Mouse (Mus musculus) MEL (cell line): ENCODE measurements around the gene Ephb3. TPM values are rescaled to one million over a fixed set of nuclear protein-coding genes. Genes with fewer than 3 reads are reported as not detected.
A peak's percentile ranks its signal among the peaks of the same experiment; 100 is the strongest.

ENCODE experiments used
- DNase-seq: peaks from one replicate; pipeline ENCODE4 v3.0.0; 2011; ENCODE audit warnings: low read depth, low spot score
- H3K27ac ChIP-seq: 2 replicates; pipeline ENCODE4 v1.5.1; 2012; ENCODE audit warnings: low read depth, mild to moderate bottlenecking, control low read depth, low read length, moderate library complexity; ENCODE audit not compliant: control insufficient read depth
- H3K27me3 ChIP-seq, 2 experiments: fragments of 150-350 bp in 1 of 2; sonication (generic) in 1 of 2; 2 replicates each; pipeline ENCODE4 v1.6.1; 2012; ENCODE audit warnings: low read length in 2 of 2, mild to moderate bottlenecking in 2 of 2, improper control_type of control experiment in 1 of 2, moderate library complexity in 1 of 2; ENCODE audit not compliant: insufficient read depth in 2 of 2, control insufficient read depth in 1 of 2
- H3K36me3 ChIP-seq, 2 experiments: 2 replicates each; pipeline ENCODE4 v1.6.1; 2012 to 2014; ENCODE audit warnings: low read length in 2 of 2, improper control_type of control experiment in 1 of 2, inconsistent platforms in 1 of 2, mild to moderate bottlenecking in 1 of 2; ENCODE audit not compliant: insufficient read depth in 2 of 2, control insufficient read depth in 1 of 2
- H3K4me1 ChIP-seq, 2 experiments: fragments of 150-350 bp in 1 of 2; sonication (generic) in 1 of 2; 2 replicates each; pipeline ENCODE4 v1.6.1; 2012; ENCODE audit warnings: low read length in 2 of 2, improper control_type of control experiment in 1 of 2, mild to moderate bottlenecking in 1 of 2; ENCODE audit not compliant: insufficient read depth in 2 of 2, control insufficient read depth in 1 of 2
- H3K4me3 ChIP-seq, 2 experiments: fragments of 150-350 bp in 1 of 2; sonication (generic) in 1 of 2; 2 replicates each; pipeline ENCODE4 v1.5.1; 2012; ENCODE audit warnings: low read depth in 2 of 2, low read length in 2 of 2, mild to moderate bottlenecking in 2 of 2, moderate library complexity in 2 of 2, control low read depth in 1 of 2, improper control_type of control experiment in 1 of 2; ENCODE audit not compliant: control insufficient read depth in 1 of 2, insufficient read depth in 1 of 2
- H3K79me2 ChIP-seq: 2 replicates; pipeline ENCODE4 v1.6.1; 2012; ENCODE audit warnings: mild to moderate bottlenecking, low read length, moderate library complexity; ENCODE audit not compliant: control insufficient read depth, poor library complexity, insufficient read depth
- H3K9ac ChIP-seq: 2 replicates; pipeline ENCODE4 v1.6.1; 2012; ENCODE audit warnings: low read depth, mild to moderate bottlenecking, control low read depth, low read length, moderate library complexity; ENCODE audit not compliant: control insufficient read depth, poor library complexity, severe bottlenecking
- H3K9me3 ChIP-seq: fragments of 150-350 bp; sonication (generic); replicated peaks from 2 replicates; pipeline ENCODE4 v1.6.1; 2012; ENCODE audit warnings: mild to moderate bottlenecking, low read length, improper control_type of control experiment, moderate library complexity; ENCODE audit not compliant: insufficient read depth
- BHLHE40 ChIP-seq: IDR thresholded peaks from 2 replicates; pipeline ENCODE4 v1.6.1; 2012; ENCODE audit warnings: low read depth, mild to moderate bottlenecking, inconsistent platforms, low read length, improper control_type of control experiment, borderline replicate concordance
- CHD2 ChIP-seq: IDR thresholded peaks from 2 replicates; pipeline ENCODE4 v1.6.1; 2011; ENCODE audit warnings: low read length, improper control_type of control experiment
- CTCF ChIP-seq, 3 experiments: IDR thresholded peaks in 2 of 3; conservative IDR thresholded peaks in 1 of 3; 2 replicates each; pipeline ENCODE4 v1.5.1; 2011 to 2012; ENCODE audit warnings: low read length in 3 of 3, low read depth in 2 of 3, mild to moderate bottlenecking in 2 of 3, improper control_type of control experiment in 1 of 3, inconsistent platforms in 1 of 3, mixed read lengths in 1 of 3, moderate library complexity in 1 of 3; ENCODE audit not compliant: control insufficient read depth in 1 of 3, insufficient read depth in 1 of 3, poor library complexity in 1 of 3, severe bottlenecking in 1 of 3
- ELF1 ChIP-seq: IDR thresholded peaks from 2 replicates; pipeline ENCODE4 v1.6.1; 2014; ENCODE audit warnings: low read depth, mild to moderate bottlenecking, inconsistent platforms, low read length, improper control_type of control experiment, moderate library complexity
- MXI1 ChIP-seq: IDR thresholded peaks from 2 replicates; pipeline ENCODE4 v1.6.1; 2011; ENCODE audit warnings: mild to moderate bottlenecking, low read depth, low read length, improper control_type of control experiment
- MYB ChIP-seq: IDR thresholded peaks from 2 replicates; pipeline ENCODE4 v1.6.1; 2011; ENCODE audit warnings: mild to moderate bottlenecking, low read depth, low read length, improper control_type of control experiment
- SIN3A ChIP-seq: IDR thresholded peaks from 2 replicates; pipeline ENCODE4 v1.6.1; 2012; ENCODE audit warnings: low read length, improper control_type of control experiment, inconsistent platforms
- SMC3 ChIP-seq: IDR thresholded peaks from 2 replicates; pipeline ENCODE4 v1.6.1; 2011; ENCODE audit warnings: low read depth, low read length, improper control_type of control experiment
- TAL1 ChIP-seq: IDR thresholded peaks from 2 replicates; pipeline ENCODE4 v1.6.1; 2012; ENCODE audit warnings: mild to moderate bottlenecking, inconsistent platforms, low read length, moderate library complexity, mixed read lengths
- TBP ChIP-seq: IDR thresholded peaks from 2 replicates; pipeline ENCODE4 v1.8.0; 2011; ENCODE audit warnings: low read depth, low read length, improper control_type of control experiment
- TCF12 ChIP-seq: IDR thresholded peaks from 2 replicates; pipeline ENCODE4 v1.6.1; 2014; ENCODE audit warnings: low read depth, mild to moderate bottlenecking, inconsistent platforms, low read length, improper control_type of control experiment, moderate library complexity
- UBTF ChIP-seq: IDR thresholded peaks from 2 replicates; pipeline ENCODE4 v1.6.1; 2012; ENCODE audit warnings: low read depth, mild to moderate bottlenecking, inconsistent platforms, low read length, improper control_type of control experiment, moderate library complexity, borderline replicate concordance; ENCODE audit not compliant: insufficient read depth
- USF1 ChIP-seq: IDR thresholded peaks from 2 replicates; pipeline ENCODE4 v1.6.1; 2014; ENCODE audit warnings: low read depth, mild to moderate bottlenecking, inconsistent platforms, low read length, improper control_type of control experiment, moderate library complexity
- USF2 ChIP-seq, 2 experiments: IDR thresholded peaks; 2 replicates each; pipeline ENCODE4 v1.6.1; 2011 to 2012; ENCODE audit warnings: improper control_type of control experiment in 2 of 2, low read length in 2 of 2, borderline replicate concordance in 1 of 2, inconsistent platforms in 1 of 2, low read depth in 1 of 2, mild to moderate bottlenecking in 1 of 2; ENCODE audit not compliant: insufficient read depth in 1 of 2
- ZC3H11A ChIP-seq: IDR thresholded peaks from 2 replicates; pipeline ENCODE4 v1.6.1; 2012; ENCODE audit warnings: low read depth, mild to moderate bottlenecking, inconsistent platforms, low read length, improper control_type of control experiment
- ZKSCAN1 ChIP-seq: IDR thresholded peaks from 2 replicates; pipeline ENCODE4 v1.6.1; 2012; ENCODE audit warnings: low read depth, mild to moderate bottlenecking, inconsistent platforms, low read length, improper control_type of control experiment, moderate library complexity
- ZMIZ1 ChIP-seq: IDR thresholded peaks from 2 replicates; pipeline ENCODE4 v1.6.1; 2012; ENCODE audit warnings: low read depth, mild to moderate bottlenecking, inconsistent platforms, low read length, improper control_type of control experiment, moderate library complexity
- ZNF384 ChIP-seq: IDR thresholded peaks from 2 replicates; pipeline ENCODE4 v1.6.1; 2012; ENCODE audit warnings: low read depth, mild to moderate bottlenecking, inconsistent platforms, low read length, improper control_type of control experiment
- polyA plus RNA-seq, 2 experiments: library from polyadenylated mRNA; stranded (reverse) in 1 of 2; unstranded in 1 of 2; fragments of >175 nt in 1 of 2; fragments of >200 nt in 1 of 2; gene quantifications; 2 replicates each; pipeline versions ENCODE4 v1.2.1 to v1.2.4; 2012; ENCODE audit warnings: low replicate concordance in 2 of 2, low read depth in 1 of 2; ENCODE audit not compliant: insufficient read length in 2 of 2, insufficient read depth in 1 of 2, missing spikeins in 1 of 2
- total RNA-seq: library from RNA; depleted of rRNA; stranded (reverse); fragments of 300-350 nt; gene quantifications from 2 replicates; pipeline ENCODE4 v1.2.3, GENCODE M21; 2012

Ephb3 gene
- total and polyA plus RNA-seq, 3 experiments = 0.46 to 2.9 TPM; not detected in 1

GRCm38 (mm10) chr16:21184697-21185096, 19.9 kb upstream of the Ephb3 start:
- Histone ChIP-seq H3K27ac (no peak overlapping the region), H3K9ac (no peak overlapping the region), H3K4me1 (no peaks in the 10 kb centered on the region), H3K27me3 (peaks cover 0 to 2% of the 10 kb centered on the region in 2 experiments; a peak in 1 of 4 replicates), H3K36me3 (no peaks in the 10 kb centered on the region), H3K9me3 (no peaks in the 10 kb centered on the region), H3K79me2 (no peaks in the 10 kb centered on the region), H3K4me3 (no peak overlapping the region)
- TF ChIP-seq ZMIZ1 (no peak), ZC3H11A (no peak), BHLHE40 (no peak), ELF1 (no peak)
- no peak for DNase-seq

- Histone ChIP-seq H3K27ac (no peak overlapping the region), H3K9ac (no peak overlapping the region), H3K4me3 (no peak overlapping the region), H3K36me3 (no peaks in the 10 kb centered on the region), H3K79me2 (no peaks in the 10 kb centered on the region), H3K27me3 (0 out of 4 replicates have a peak, but pooled peaks cover 0 to 2% of the 10 kb centered on the region in 2 experiments), H3K4me1 (no peaks in the 10 kb centered on the region), H3K9me3 (no peaks in the 10 kb centered on the region)
- no peak for DNase-seq
- TF ChIP-seq ZMIZ1 (no peak), MYB (no peak), ZNF384 (no peak), SIN3A (no peak), BHLHE40 (no peak)
Measured at GRCm38 (mm10) chr16:21187568-21187967, 17.0 kb upstream of the Ephb3 start.

GRCm38 (mm10) chr16:21188345-21188744, 16.2 kb upstream of the Ephb3 start:
- Histone ChIP-seq H3K27ac (no peak overlapping the region), H3K36me3 (no peaks in the 10 kb centered on the region), H3K4me3 (no peak overlapping the region), H3K4me1 (no peaks in the 10 kb centered on the region), H3K79me2 (no peaks in the 10 kb centered on the region), H3K9ac (no peak overlapping the region)
- no peak for TF ChIP-seq USF1
- no peak for TF ChIP-seq USF2 (IDR thresholded peaks at IDR 0.05; ENCODE audit: borderline replicate concordance in 1 of 2, insufficient read depth in 1 of 2, low read depth in 1 of 2, low read length in 2 of 2)
- TF ChIP-seq ZC3H11A = peak; percentile 23; the same call in 1 of the 2 replicates
- no peak for TF ChIP-seq ZNF384
- no peak for TF ChIP-seq UBTF
- TF ChIP-seq TBP = no peak
- no peak for TF ChIP-seq CHD2
- TF ChIP-seq TCF12 = no peak
- TF ChIP-seq SIN3A = no peak
- TF ChIP-seq TAL1 = no peak
- TF ChIP-seq ZKSCAN1 = no peak
- no peak for TF ChIP-seq MXI1
- TF ChIP-seq CTCF (IDR thresholded peaks at IDR 0.05 in 2 of 3, conservative IDR thresholded peaks at IDR 0.05 in 1 of 3; ENCODE audit: control insufficient read depth in 1 of 3, insufficient read depth in 1 of 3, low read depth in 2 of 3, low read length in 3 of 3, poor library complexity in 1 of 3, severe bottlenecking in 1 of 3) = peak; percentile 28 to 46 (median 31); a peak in 4 of 6 replicates
- peak; percentile 47 for TF ChIP-seq SMC3
- TF ChIP-seq, all 39 proteins: peak for 3
- H3K27me3 ChIP-seq = 0 out of 4 replicates have a peak, but pooled peaks cover 0 to 2% of the 10 kb centered on the region in 2 experiments
- H3K9me3 ChIP-seq = no peaks in the 10 kb centered on the region
- DNase-seq = peak; percentile 19
